Mouse (Mus musculus) G1E (cell line): ENCODE results near the gene Stn1.

Experiments
- CTCF ChIP-seq: IDR thresholded peaks from 2 replicates; pipeline ENCODE4 v1.5.1; 2012; ENCODE audit warnings: low read depth, low read length, inconsistent platforms, mixed read lengths
- GATA2 ChIP-seq: IDR thresholded peaks from 2 replicates; pipeline ENCODE4 v1.6.1; 2012; ENCODE audit warnings: low read depth, low read length, inconsistent platforms, borderline replicate concordance

DNA sequence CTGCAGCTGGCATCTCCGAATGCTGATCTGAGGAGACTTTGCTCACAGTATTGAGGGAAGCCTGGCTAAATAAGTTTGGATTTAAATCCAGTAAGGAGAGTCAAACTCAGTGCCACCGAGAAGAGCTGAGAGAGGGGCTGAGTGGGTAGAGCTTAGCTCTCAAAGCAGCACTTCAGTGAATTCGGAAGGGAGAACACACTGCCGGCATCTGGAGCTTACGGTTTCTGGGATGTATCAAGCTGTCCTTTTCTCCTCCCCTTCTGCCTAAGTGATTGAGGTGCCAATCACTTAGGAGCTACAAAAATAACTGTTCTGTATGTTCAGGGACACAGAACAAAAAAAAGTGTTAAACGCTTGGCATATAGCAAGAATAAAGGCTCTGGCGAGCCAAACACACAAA, 5.1 kb upstream of the Stn1 start:
- TF ChIP-seq GATA2 (no peak), CTCF (no peak)
